Mouse (Mus musculus) C2C12 (cell line): Measurements from ENCODE around the gene Pdcd1lg2.

Source experiments
- CTCF ChIP-seq: IDR thresholded peaks from one replicate; pipeline ENCODE4 v1.5.1; 2011; ENCODE audit not compliant: control insufficient read depth, insufficient read depth, insufficient read length
- FOSL1 ChIP-seq: IDR thresholded peaks from one replicate; pipeline ENCODE4 v1.8.0; 2011; ENCODE audit warnings: mild to moderate bottlenecking, low read length; ENCODE audit not compliant: poor library complexity, insufficient read depth, severe bottlenecking
- MAX ChIP-seq: IDR thresholded peaks from one replicate; pipeline ENCODE4 v1.6.1; 2011; ENCODE audit warnings: mild to moderate bottlenecking, control low read depth
- MYOD1 ChIP-seq: IDR thresholded peaks from one replicate; pipeline ENCODE4 v1.6.1; 2011; ENCODE audit warnings: low read depth; ENCODE audit not compliant: control insufficient read depth, insufficient read length
- MYOG ChIP-seq: IDR thresholded peaks from one replicate; pipeline ENCODE4 v1.6.1; 2011; ENCODE audit not compliant: control insufficient read depth, insufficient read length; ENCODE audit errors: extremely low read depth
- USF1 ChIP-seq: IDR thresholded peaks from one replicate; pipeline ENCODE4 v1.6.1; 2011; ENCODE audit warnings: low read depth, mild to moderate bottlenecking, control low read depth, moderate library complexity

DNA sequence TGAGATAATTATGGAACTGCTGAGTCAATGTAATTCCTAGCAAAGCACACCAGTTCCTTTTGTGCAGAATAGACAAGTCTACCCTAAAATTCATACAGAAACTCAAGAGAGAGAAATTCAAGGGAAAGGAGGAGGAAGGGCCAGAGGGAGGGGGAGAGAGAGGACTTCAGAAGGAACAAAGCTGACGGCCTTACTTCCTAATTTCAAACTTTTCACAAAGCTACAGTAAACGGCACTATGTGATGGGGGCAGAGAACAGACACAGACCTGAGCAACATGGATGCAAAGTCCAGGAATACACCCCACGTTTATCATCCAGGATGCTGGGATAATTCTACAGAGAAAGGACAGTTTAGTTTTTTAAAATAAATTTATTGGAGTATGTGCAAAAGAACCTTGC, 8.8 kb downstream of the Pdcd1lg2 start:
- TF ChIP-seq CTCF = no peak
- TF ChIP-seq USF1 = no peak
- no peak for TF ChIP-seq FOSL1
- no peak for TF ChIP-seq MYOG
- no peak for TF ChIP-seq MYOD1
- no peak for TF ChIP-seq MAX
